Mouse (Mus musculus) midbrain, postnatal 0 days (tissue): Measurements from ENCODE around the gene B3gnt8. TPM values are rescaled to one million over a fixed set of nuclear protein-coding genes. Genes with fewer than 3 reads are reported as not detected.

Source experiments
- ATAC-seq: fragments of 200-750 bp; cut with Nextera tagmentation; 2 replicates; pipeline ENCODE4 v1.8.0; 2017; ENCODE audit warnings: moderate number of reproducible peaks, mild to moderate bottlenecking, moderate TSS enrichment, moderate library complexity; ENCODE audit not compliant: low FRiP score
- DNase-seq: peaks from one replicate; pipeline ENCODE4 v3.0.0-alpha.2; 2015; ENCODE audit warnings: low spot score
- H3K27ac ChIP-seq: fragments of 300-500 bp; sonication (generic); 2 replicates; pipeline ENCODE4 v1.5.1; 2014; ENCODE audit warnings: low read depth, mild to moderate bottlenecking, low read length, mixed read lengths
- H3K27me3 ChIP-seq: fragments of 300-500 bp; sonication (generic); 2 replicates; pipeline ENCODE4 v1.6.1; 2014; ENCODE audit warnings: low read length, control low read depth, mixed read lengths; ENCODE audit not compliant: insufficient read depth
- H3K36me3 ChIP-seq: fragments of 300-500 bp; sonication (generic); 2 replicates; pipeline ENCODE4 v1.6.1; 2014; ENCODE audit warnings: low read length, control low read depth, mixed read lengths; ENCODE audit not compliant: insufficient read depth
- H3K4me1 ChIP-seq: fragments of 300-500 bp; sonication (generic); 2 replicates; pipeline ENCODE4 v1.6.1; 2014; ENCODE audit warnings: mild to moderate bottlenecking, control low read depth, antibody characterized with exemption, low read length, mixed read lengths; ENCODE audit not compliant: insufficient read depth
- H3K4me2 ChIP-seq: fragments of 300-500 bp; sonication (generic); 2 replicates; pipeline ENCODE4 v1.6.1; 2014; ENCODE audit warnings: low read depth, mild to moderate bottlenecking, low read length, mixed read lengths; ENCODE audit not compliant: poor library complexity, severe bottlenecking
- H3K4me3 ChIP-seq: fragments of 300-500 bp; sonication (generic); 2 replicates; pipeline ENCODE4 v1.5.1; 2014; ENCODE audit warnings: low read depth, mild to moderate bottlenecking, low read length, moderate library complexity
- H3K9ac ChIP-seq: fragments of 300-500 bp; sonication (generic); replicated peaks from 2 replicates; pipeline ENCODE4 v1.6.1; 2014; ENCODE audit warnings: mild to moderate bottlenecking, low read length, moderate library complexity, mixed read lengths; ENCODE audit not compliant: poor library complexity, severe bottlenecking
- H3K9me3 ChIP-seq: fragments of 300-500 bp; sonication (generic); 2 replicates; pipeline ENCODE4 v1.6.1; 2016; ENCODE audit warnings: low read length, control low read depth
- CTCF ChIP-seq: IDR thresholded peaks from 2 replicates; pipeline ENCODE4 v1.5.1; 2016; ENCODE audit warnings: antibody characterized with exemption, mild to moderate bottlenecking
- WGBS: fragments of 180-500 bp; shearing (Covaris S2); extraction: QIAGEN DNeasy Blood & Tissue Kit; methylation state at CpG from one replicate; pipeline ENCODE4 v1.1.7; 2014; 5-methylcytosine and 5-hydroxymethylcytosine counted together
- polyA plus RNA-seq: library from polyadenylated mRNA; unstranded; fragments of >200 nt; fragmentation: Nextera tagmentation; extraction: Ambion mirVana; gene quantifications from 2 replicates; pipeline ENCODE4 v1.2.1, GENCODE M21; 2015
- total RNA-seq: library from RNA; depleted of rRNA; stranded (reverse); fragments of >200 nt; gene quantifications from 2 replicates; pipeline ENCODE4 v1.2.3, GENCODE M21; 2014

B3gnt8 gene
- total and polyA plus RNA-seq, 2 experiments from 2014 or later: 0.62 to 1.4 TPM

GRCm38 (mm10) chr7:25606625-25607063 lies 19.8 kb upstream of the B3gnt8 start:
- H3K36me3 ChIP-seq: no peaks in the 10 kb centered on the region
- H3K27ac ChIP-seq: no peak overlapping the region
- 82% methylated on average over 4 of the region's 4 CpGs for WGBS
- TF ChIP-seq CTCF: no peak
- no peak for DNase-seq
- H3K4me1 ChIP-seq: no peaks in the 10 kb centered on the region
- no peak for ATAC-seq
- 0 out of 2 replicates have a peak, but pooled peaks cover 3% of the 10 kb centered on the region for H3K9me3 ChIP-seq
- H3K4me3 ChIP-seq: no peak overlapping the region
- no peak overlapping the region for H3K4me2 ChIP-seq
- H3K27me3 ChIP-seq: no peaks in the 10 kb centered on the region
- H3K9ac ChIP-seq: no peak overlapping the region

- Histone ChIP-seq H3K27me3 (no peaks in the 10 kb centered on the region), H3K4me2 (no peak overlapping the region), H3K4me3 (no peak overlapping the region), H3K4me1 (no peaks in the 10 kb centered on the region), H3K9me3 (0 out of 2 replicates have a peak, but pooled peaks cover 3% of the 10 kb centered on the region), H3K9ac (no peak overlapping the region), H3K36me3 (no peaks in the 10 kb centered on the region), H3K27ac (no peak overlapping the region)
- no peak for TF ChIP-seq CTCF
- 87% methylated on average over 2 of the region's 2 CpGs for WGBS
- DNase-seq (no peak), ATAC-seq (no peak)
Observed at GRCm38 (mm10) chr7:25607196-25607595, 19.3 kb upstream of the B3gnt8 start.

- ATAC-seq (no peak), DNase-seq (no peak)
- H3K4me2 ChIP-seq: no peak overlapping the region
- H3K36me3 ChIP-seq: no peaks in the 10 kb centered on the region
- H3K9ac ChIP-seq: no peak overlapping the region
- H3K9me3 ChIP-seq: 0 out of 2 replicates have a peak, but pooled peaks cover 3% of the 10 kb centered on the region
- WGBS: 32% methylated on average over 6 of the region's 6 CpGs
- no peak overlapping the region for H3K4me3 ChIP-seq
- H3K4me1 ChIP-seq: no peaks in the 10 kb centered on the region
- H3K27ac ChIP-seq: no peak overlapping the region
- TF ChIP-seq CTCF: no peak
- no peaks in the 10 kb centered on the region for H3K27me3 ChIP-seq
Observed at GRCm38 (mm10) chr7:25610056-25610455, 16.4 kb upstream of the B3gnt8 start.

- Histone ChIP-seq H3K27ac (no peak overlapping the region), H3K27me3 (no peaks in the 10 kb centered on the region), H3K4me3 (no peak overlapping the region), H3K9ac (no peak overlapping the region), H3K4me1 (no peaks in the 10 kb centered on the region), H3K9me3 (0 out of 2 replicates have a peak, but pooled peaks cover 3% of the 10 kb centered on the region), H3K4me2 (no peak overlapping the region), H3K36me3 (no peaks in the 10 kb centered on the region)
- no peak for DNase-seq
- TF ChIP-seq CTCF: no peak
- no peak for ATAC-seq
- 39% methylated on average over 7 of the region's 7 CpGs for whole genome bisulfite sequencing
Observed at GRCm38 (mm10) chr7:25611501-25611900, 15.0 kb upstream of the B3gnt8 start.

- ATAC-seq (no peak), DNase-seq (no peak)
- Histone ChIP-seq H3K9me3 (no peaks in the 10 kb centered on the region), H3K36me3 (no peaks in the 10 kb centered on the region), H3K4me2 (no peak overlapping the region), H3K4me1 (no peaks in the 10 kb centered on the region), H3K27me3 (no peaks in the 10 kb centered on the region), H3K4me3 (no peak overlapping the region), H3K27ac (no peak overlapping the region), H3K9ac (no peak overlapping the region)
- no peak for TF ChIP-seq CTCF
- 96% methylated on average over 5 of the region's 5 CpGs for WGBS
Observed at GRCm38 (mm10) chr7:25614086-25614485, 12.4 kb upstream of the B3gnt8 start.

- TF ChIP-seq CTCF: no peak
- Histone ChIP-seq H3K9me3 (no peaks in the 10 kb centered on the region), H3K36me3 (no peaks in the 10 kb centered on the region), H3K9ac (no peak overlapping the region), H3K4me2 (no peak overlapping the region), H3K4me3 (no peak overlapping the region), H3K4me1 (no peaks in the 10 kb centered on the region), H3K27me3 (no peaks in the 10 kb centered on the region), H3K27ac (no peak overlapping the region)
- 69% methylated on average over 21 of the region's 21 CpGs for WGBS
- ATAC-seq (no peak), DNase-seq (no peak)
Observed at GRCm38 (mm10) chr7:25614831-25615705, 11.4 kb upstream of the B3gnt8 start.
